Mouse (Mus musculus): ENCODE results near the gene Ptpn23. TPM values are rescaled to one million over a fixed set of nuclear protein-coding genes. Genes with fewer than 3 reads are reported as not detected.

Gene Ptpn23
- 10 to 100 TPM; 24.0 to 37.9 TPM for total RNA-seq (2023)

DNA sequence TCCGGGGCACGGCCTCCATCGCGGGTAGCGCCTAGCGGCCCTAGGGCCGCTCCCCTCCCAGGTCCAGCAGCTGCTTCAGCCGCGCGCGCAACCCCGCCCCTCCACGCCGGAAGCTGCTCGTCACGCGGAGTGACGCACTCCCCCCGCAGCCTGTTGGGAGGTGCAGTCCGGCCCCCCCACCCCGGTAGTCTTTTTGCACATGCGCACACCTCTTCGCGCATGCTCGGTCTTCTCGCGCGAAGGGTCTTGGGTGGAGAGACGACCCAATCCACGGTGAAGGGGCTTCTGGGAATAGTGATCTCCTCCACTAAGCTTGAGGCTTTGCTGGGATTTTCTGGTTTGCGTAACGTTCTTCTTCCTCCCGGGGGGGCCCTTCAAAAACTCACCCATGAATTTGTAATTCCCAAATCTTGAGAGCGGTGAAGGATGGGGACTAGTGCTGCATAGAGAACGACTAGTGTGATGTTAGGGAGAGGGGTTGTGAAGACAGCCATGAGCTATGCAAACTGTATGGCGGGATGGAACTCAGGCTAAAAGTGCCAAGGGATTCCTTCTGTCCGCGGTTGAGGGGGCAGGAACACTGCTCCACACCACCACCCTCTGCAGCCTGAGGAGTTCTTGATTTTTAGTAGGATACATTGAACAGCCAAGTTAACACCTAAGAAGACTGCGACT lies at the start of gene Ptpn23:
TSS of gene Ptpn23 (minus strand) at position 115 of the 675 bp plus-strand sequence.

DNA sequence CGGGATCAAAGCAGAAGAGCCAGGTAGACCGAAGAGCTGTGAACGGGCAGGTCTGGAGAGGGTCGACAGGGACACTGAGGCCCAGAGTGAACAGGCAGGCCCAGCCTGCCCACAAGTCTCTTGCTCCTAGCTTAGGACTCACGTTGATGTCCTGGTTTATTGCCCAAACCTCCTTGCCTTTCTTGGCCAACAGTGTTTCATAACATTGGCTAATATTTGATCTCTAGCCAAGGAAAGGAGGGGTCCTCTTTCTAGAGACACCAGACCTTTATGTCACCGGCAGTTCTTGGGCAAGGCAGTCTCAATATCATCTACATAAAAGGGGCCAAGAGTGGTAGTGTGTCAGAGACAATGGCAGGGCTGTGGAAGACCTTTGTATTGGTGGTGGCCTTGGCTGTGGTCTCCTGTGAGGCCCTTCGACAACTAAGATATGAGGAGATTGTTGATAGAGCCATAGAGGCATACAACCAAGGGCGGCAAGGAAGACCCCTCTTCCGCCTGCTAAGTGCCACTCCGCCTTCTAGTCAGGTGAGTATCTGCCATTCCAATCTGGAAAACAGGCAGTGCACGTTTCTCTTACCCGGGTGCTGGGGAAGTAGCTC lies 11.6 kb upstream of the Ptpn23 start, which contains the start of gene Ngp:
TSS of gene Ngp (plus strand) at position 237 of the 602 bp plus-strand sequence.

Other genes starting within 250 kb of the Ptpn23 start
- gene Cspg5, start 164.4 kb downstream of the Ptpn23 start, total RNA-seq (2023): under 1 TPM; 0.22 to 0.35 TPM
- 1 to 10 TPM; 3.4 to 4.1 TPM for gene Elp6, start 103.0 kb downstream of the Ptpn23 start, total RNA-seq (2023)
- 10 to 100 TPM; 24.4 to 28.4 TPM for gene Scap, start 74.9 kb downstream of the Ptpn23 start, total RNA-seq (2023)
- over 10,000 TPM; 16,812 to 17,778 TPM for gene Ngp, start 11.5 kb upstream of the Ptpn23 start, total RNA-seq (2023)
- 10 to 100 TPM; 26.5 to 33.3 TPM for gene Klhl18, start 68.5 kb upstream of the Ptpn23 start, total RNA-seq (2023)
- 1 to 10 TPM; 1.2 to 1.3 TPM for gene Kif9, start 68.7 kb upstream of the Ptpn23 start, total RNA-seq (2023)
- gene Setd2, start 124.4 kb upstream of the Ptpn23 start, total RNA-seq (2023): 100 to 1,000 TPM in 1 of 2 experiments, 10 to 100 TPM in 1; 86.6 to 102 TPM
- 1 to 10 TPM; 8.0 to 8.6 TPM for gene Nradd, start 216.2 kb upstream of the Ptpn23 start, total RNA-seq (2023)
- 100 to 1,000 TPM; 266 to 300 TPM for gene Nbeal2, start 245.9 kb upstream of the Ptpn23 start, total RNA-seq (2023)
- gene Ccdc12, start 248.3 kb upstream of the Ptpn23 start, total RNA-seq (2023): 100 to 1,000 TPM; 128 to 154 TPM